Mouse (Mus musculus): ENCODE results near the gene Tex19.2. TPM values are rescaled to one million over a fixed set of nuclear protein-coding genes. Genes with fewer than 3 reads are reported as not detected.

Tex19.2 gene
- polyA plus RNA-seq, 1 experiment from 2014 or later: not detected

GRCm38 (mm10) chr11:121099762-121100161, 18.7 kb downstream of the Tex19.2 start:
- ATAC-seq (ENCODE audit: low FRiP score) (no peak), DNase-seq (ENCODE audit: low spot score) (no peak)
- H3K9ac ChIP-seq: no peak overlapping the region
- H3K4me1 ChIP-seq (replicated peaks; ENCODE audit: control insufficient read depth, insufficient read depth, low read length): no peaks in the 10 kb centered on the region
- no peaks in the 10 kb centered on the region for H3K36me3 ChIP-seq (replicated peaks; ENCODE audit: control insufficient read depth, insufficient read depth)
- 70% methylated on average over 7 of the region's 7 CpGs for WGBS
- H3K9me3 ChIP-seq (ENCODE audit: control insufficient read depth, low read length): no peaks in the 10 kb centered on the region
- no peak overlapping the region for H3K4me3 ChIP-seq (replicated peaks; ENCODE audit: low read length)
- H3K27ac ChIP-seq: no peak overlapping the region
- H3K27me3 ChIP-seq (ENCODE audit: control insufficient read depth, insufficient read depth, low read length): no peaks in the 10 kb centered on the region
- H3K4me2 ChIP-seq (replicated peaks): no peak overlapping the region

DNA sequence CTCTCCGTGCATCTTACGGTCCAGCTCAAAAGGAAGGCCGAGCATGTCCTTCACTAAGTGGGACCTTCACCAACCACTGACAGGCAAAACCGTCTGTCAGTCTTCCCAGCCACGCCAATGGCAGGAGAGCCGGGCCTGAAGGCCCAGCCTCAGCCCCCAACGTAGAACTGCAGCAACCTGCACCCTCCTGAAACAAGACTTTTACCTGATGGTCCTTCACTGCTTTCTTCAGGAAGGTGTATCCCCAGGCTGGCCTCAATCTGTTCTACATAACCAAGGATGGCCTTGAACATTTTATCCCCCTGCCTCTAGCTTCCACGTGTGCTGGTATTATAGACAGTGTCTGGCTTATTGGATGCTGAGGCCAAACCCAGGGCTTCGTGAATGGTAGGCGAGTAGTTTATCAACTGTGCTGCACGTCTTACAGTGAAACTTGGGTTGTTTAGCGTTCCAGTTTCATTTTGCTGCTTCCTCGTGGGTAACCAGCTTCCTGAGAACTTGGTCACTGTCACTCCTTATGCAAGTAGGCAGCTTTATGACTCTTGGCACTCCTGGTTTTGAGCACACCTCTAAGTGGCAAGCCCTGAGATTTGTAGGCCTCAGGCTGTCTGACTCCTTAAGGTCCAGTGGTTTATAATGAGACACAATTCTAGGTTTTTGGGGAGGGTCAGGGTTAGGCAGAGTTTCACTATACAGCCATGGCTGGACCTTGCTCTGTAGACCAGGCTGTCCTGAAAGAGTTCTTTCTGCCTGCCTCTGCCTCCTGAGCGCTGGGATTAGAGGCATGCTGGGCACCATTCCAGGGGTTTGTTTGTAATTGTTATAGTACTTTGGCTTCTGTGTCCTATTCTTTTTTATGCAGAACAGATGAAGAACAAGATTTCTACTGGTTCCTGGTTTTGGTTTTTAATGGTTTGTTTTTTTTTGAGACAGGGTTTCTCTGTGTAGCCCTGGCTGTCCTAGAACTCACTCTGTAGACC, 25.6 kb downstream of the Tex19.2 start:
- Histone ChIP-seq H3K27me3 (ENCODE audit: control insufficient read depth, insufficient read depth, low read length) (no peaks in the 10 kb centered on the region), H3K4me2 (replicated peaks) (no peak overlapping the region), H3K4me3 (replicated peaks; ENCODE audit: low read length) (no peak overlapping the region), H3K9ac (no peak overlapping the region), H3K9me3 (ENCODE audit: control insufficient read depth, low read length) (no peaks in the 10 kb centered on the region), H3K4me1 (replicated peaks; ENCODE audit: control insufficient read depth, insufficient read depth, low read length) (no peaks in the 10 kb centered on the region), H3K27ac (no peak overlapping the region), H3K36me3 (replicated peaks; ENCODE audit: control insufficient read depth, insufficient read depth) (no peaks in the 10 kb centered on the region)
- ATAC-seq (ENCODE audit: low FRiP score): no peak
- DNase-seq (ENCODE audit: low spot score): no peak
- 88% methylated on average over 14 of the region's 14 CpGs for WGBS

GRCm38 (mm10) chr11:121090943-121091342, 27.5 kb downstream of the Tex19.2 start:
- ATAC-seq (ENCODE audit: low FRiP score): no peak

GRCm38 (mm10) chr11:121089756-121090546, 28.5 kb downstream of the Tex19.2 start:
- Histone ChIP-seq H3K4me1 (replicated peaks; ENCODE audit: control insufficient read depth, insufficient read depth, low read length) (no peaks in the 10 kb centered on the region), H3K9ac (no peak overlapping the region), H3K27me3 (ENCODE audit: control insufficient read depth, insufficient read depth, low read length) (no peaks in the 10 kb centered on the region), H3K4me3 (replicated peaks; ENCODE audit: low read length) (no peak overlapping the region), H3K27ac (no peak overlapping the region), H3K36me3 (replicated peaks; ENCODE audit: control insufficient read depth, insufficient read depth) (no peaks in the 10 kb centered on the region), H3K9me3 (ENCODE audit: control insufficient read depth, low read length) (no peaks in the 10 kb centered on the region), H3K4me2 (replicated peaks) (no peak overlapping the region)
- DNase-seq (ENCODE audit: low spot score) (no peak), ATAC-seq (ENCODE audit: low FRiP score) (no peak)
- WGBS: 95% methylated on average over 2 of the region's 2 CpGs

More at GRCm38 (mm10) chr11:121090943-121091342, 27.5 kb downstream of the Tex19.2 start:
- H3K27ac ChIP-seq: no peak overlapping the region
- H3K9me3 ChIP-seq (ENCODE audit: control insufficient read depth, low read length): no peaks in the 10 kb centered on the region
- H3K4me3 ChIP-seq (replicated peaks; ENCODE audit: low read length): no peak overlapping the region
- WGBS: 70% methylated on average over 4 of the region's 4 CpGs
- H3K4me2 ChIP-seq (replicated peaks): no peak overlapping the region
- no peaks in the 10 kb centered on the region for H3K36me3 ChIP-seq (replicated peaks; ENCODE audit: control insufficient read depth, insufficient read depth)
- no peaks in the 10 kb centered on the region for H3K4me1 ChIP-seq (replicated peaks; ENCODE audit: control insufficient read depth, insufficient read depth, low read length)
- H3K9ac ChIP-seq: no peak overlapping the region
- H3K27me3 ChIP-seq (ENCODE audit: control insufficient read depth, insufficient read depth, low read length): no peaks in the 10 kb centered on the region
- DNase-seq (ENCODE audit: low spot score): no peak

DNA sequence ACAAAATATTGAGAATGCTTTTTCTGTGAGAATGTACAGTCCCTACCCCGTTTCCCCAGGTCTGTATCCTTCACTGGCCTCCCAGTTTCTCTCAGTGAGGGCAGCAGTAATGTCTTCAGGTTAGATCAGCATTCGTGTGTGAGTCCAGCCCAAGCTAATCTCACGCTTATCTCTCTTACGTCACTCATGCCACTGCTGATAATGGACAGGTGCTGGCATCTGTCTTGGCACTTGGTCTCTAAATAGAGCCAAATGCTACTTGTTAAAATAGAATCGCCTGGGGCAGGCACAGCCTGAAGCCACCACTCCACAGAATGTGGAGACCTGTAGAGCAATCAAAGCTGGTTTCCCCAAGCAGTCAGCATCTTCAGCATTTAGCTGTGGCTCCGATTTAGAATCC, 29.5 kb downstream of the Tex19.2 start:
- H3K27ac ChIP-seq: no peak overlapping the region
- no peak overlapping the region for H3K9ac ChIP-seq
- no peaks in the 10 kb centered on the region for H3K36me3 ChIP-seq (replicated peaks; ENCODE audit: control insufficient read depth, insufficient read depth)
- 77% methylated on average over 6 of the region's 6 CpGs for WGBS
- DNase-seq (ENCODE audit: low spot score) (no peak), ATAC-seq (ENCODE audit: low FRiP score) (no peak)
- no peaks in the 10 kb centered on the region for H3K27me3 ChIP-seq (ENCODE audit: control insufficient read depth, insufficient read depth, low read length)
- no peaks in the 10 kb centered on the region for H3K9me3 ChIP-seq (ENCODE audit: control insufficient read depth, low read length)
- H3K4me1 ChIP-seq (replicated peaks; ENCODE audit: control insufficient read depth, insufficient read depth, low read length): no peaks in the 10 kb centered on the region
- H3K4me2 ChIP-seq (replicated peaks): no peak overlapping the region
- no peak overlapping the region for H3K4me3 ChIP-seq (replicated peaks; ENCODE audit: low read length)

DNA sequence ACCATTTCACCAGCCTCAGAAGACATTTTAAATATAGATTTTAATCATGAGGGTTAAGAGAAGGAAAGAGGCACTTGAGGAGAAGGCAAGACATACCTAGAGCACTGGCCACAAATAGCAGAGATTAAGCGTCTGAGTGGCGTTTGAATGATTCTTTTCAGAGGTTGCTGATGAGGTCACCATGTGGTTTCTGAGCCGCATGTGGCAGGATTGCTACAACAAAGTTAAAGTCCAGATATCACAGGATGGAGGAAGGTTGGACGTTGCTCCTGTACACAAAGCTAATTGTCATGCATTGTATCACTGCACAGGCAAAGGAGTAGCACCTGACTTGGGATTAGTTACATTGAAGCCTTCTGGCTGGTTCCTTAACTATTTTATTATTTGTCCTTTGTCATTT, 32.2 kb downstream of the Tex19.2 start:
- H3K36me3 ChIP-seq (replicated peaks; ENCODE audit: control insufficient read depth, insufficient read depth): no peaks in the 10 kb centered on the region
- no peak overlapping the region for H3K9ac ChIP-seq
- ATAC-seq (ENCODE audit: low FRiP score) (no peak), DNase-seq (ENCODE audit: low spot score) (no peak)
- H3K4me3 ChIP-seq (replicated peaks; ENCODE audit: low read length): no peak overlapping the region
- no peaks in the 10 kb centered on the region for H3K9me3 ChIP-seq (ENCODE audit: control insufficient read depth, low read length)
- H3K4me2 ChIP-seq (replicated peaks): no peak overlapping the region
- H3K4me1 ChIP-seq (replicated peaks; ENCODE audit: control insufficient read depth, insufficient read depth, low read length): no peaks in the 10 kb centered on the region
- H3K27me3 ChIP-seq (ENCODE audit: control insufficient read depth, insufficient read depth, low read length): no peaks in the 10 kb centered on the region
- 71% methylated on average over 4 of the region's 4 CpGs for WGBS
- no peak overlapping the region for H3K27ac ChIP-seq

GRCm38 (mm10) chr11:121085181-121085580, 33.3 kb downstream of the Tex19.2 start:
- no peak overlapping the region for H3K9ac ChIP-seq
- 79% methylated on average over 5 of the region's 5 CpGs for WGBS
- H3K36me3 ChIP-seq (replicated peaks; ENCODE audit: control insufficient read depth, insufficient read depth): no peaks in the 10 kb centered on the region
- ATAC-seq (ENCODE audit: low FRiP score) (no peak), DNase-seq (ENCODE audit: low spot score) (no peak)
- no peak overlapping the region for H3K4me2 ChIP-seq (replicated peaks)
- no peak overlapping the region for H3K27ac ChIP-seq
- no peaks in the 10 kb centered on the region for H3K9me3 ChIP-seq (ENCODE audit: control insufficient read depth, low read length)
- H3K4me1 ChIP-seq (replicated peaks; ENCODE audit: control insufficient read depth, insufficient read depth, low read length): no peaks in the 10 kb centered on the region
- H3K4me3 ChIP-seq (replicated peaks; ENCODE audit: low read length): no peak overlapping the region
- no peaks in the 10 kb centered on the region for H3K27me3 ChIP-seq (ENCODE audit: control insufficient read depth, insufficient read depth, low read length)

- H3K4me3 ChIP-seq (replicated peaks; ENCODE audit: low read length): no peak overlapping the region
- DNase-seq (ENCODE audit: low spot score) (no peak), ATAC-seq (ENCODE audit: low FRiP score) (no peak)
- no peaks in the 10 kb centered on the region for H3K9me3 ChIP-seq (ENCODE audit: control insufficient read depth, low read length)
- no peaks in the 10 kb centered on the region for H3K4me1 ChIP-seq (replicated peaks; ENCODE audit: control insufficient read depth, insufficient read depth, low read length)
- H3K36me3 ChIP-seq (replicated peaks; ENCODE audit: control insufficient read depth, insufficient read depth): no peaks in the 10 kb centered on the region
- H3K4me2 ChIP-seq (replicated peaks): no peak overlapping the region
- 86% methylated on average over 6 of the region's 6 CpGs for WGBS
- no peaks in the 10 kb centered on the region for H3K27me3 ChIP-seq (ENCODE audit: control insufficient read depth, insufficient read depth, low read length)
- no peak overlapping the region for H3K27ac ChIP-seq
- no peak overlapping the region for H3K9ac ChIP-seq
Observed at GRCm38 (mm10) chr11:121082857-121083500, 35.5 kb downstream of the Tex19.2 start.

GRCm38 (mm10) chr11:121082250-121082649, 36.2 kb downstream of the Tex19.2 start:
- ATAC-seq (ENCODE audit: low FRiP score) (no peak), DNase-seq (ENCODE audit: low spot score) (no peak)
- Histone ChIP-seq H3K4me3 (replicated peaks; ENCODE audit: low read length) (no peak overlapping the region), H3K4me2 (replicated peaks) (no peak overlapping the region), H3K36me3 (replicated peaks; ENCODE audit: control insufficient read depth, insufficient read depth) (no peaks in the 10 kb centered on the region), H3K9ac (no peak overlapping the region), H3K4me1 (replicated peaks; ENCODE audit: control insufficient read depth, insufficient read depth, low read length) (no peaks in the 10 kb centered on the region), H3K27ac (no peak overlapping the region), H3K27me3 (ENCODE audit: control insufficient read depth, insufficient read depth, low read length) (no peaks in the 10 kb centered on the region), H3K9me3 (ENCODE audit: control insufficient read depth, low read length) (no peaks in the 10 kb centered on the region)
- 77% methylated on average over 3 of the region's 3 CpGs for WGBS

Data from hindbrain, embryonic 14.5 days (tissue).